Mouse (Mus musculus) right cerebral cortex, adult 18-20 months (tissue): Measurements from ENCODE around the gene Rcsd1.
"Not testable (repeated sequence)": the region's sequence is repeated elsewhere in the genome, so short reads cannot be mapped to it uniquely, and the experiment has no call there.

ENCODE experiments used
- DNase-seq: peaks from one replicate; pipeline ENCODE4 v3.0.0; 2022; ENCODE audit warnings: mixed read lengths

The Rcsd1 gene

GRCm38 (mm10) chr1:165686349-165686748 lies 23.2 kb downstream of the Rcsd1 start:
- no peak for DNase-seq

GRCm38 (mm10) chr1:165684261-165685203 lies 25.0 kb downstream of the Rcsd1 start:
- DNase-seq, result no peak

DNA sequence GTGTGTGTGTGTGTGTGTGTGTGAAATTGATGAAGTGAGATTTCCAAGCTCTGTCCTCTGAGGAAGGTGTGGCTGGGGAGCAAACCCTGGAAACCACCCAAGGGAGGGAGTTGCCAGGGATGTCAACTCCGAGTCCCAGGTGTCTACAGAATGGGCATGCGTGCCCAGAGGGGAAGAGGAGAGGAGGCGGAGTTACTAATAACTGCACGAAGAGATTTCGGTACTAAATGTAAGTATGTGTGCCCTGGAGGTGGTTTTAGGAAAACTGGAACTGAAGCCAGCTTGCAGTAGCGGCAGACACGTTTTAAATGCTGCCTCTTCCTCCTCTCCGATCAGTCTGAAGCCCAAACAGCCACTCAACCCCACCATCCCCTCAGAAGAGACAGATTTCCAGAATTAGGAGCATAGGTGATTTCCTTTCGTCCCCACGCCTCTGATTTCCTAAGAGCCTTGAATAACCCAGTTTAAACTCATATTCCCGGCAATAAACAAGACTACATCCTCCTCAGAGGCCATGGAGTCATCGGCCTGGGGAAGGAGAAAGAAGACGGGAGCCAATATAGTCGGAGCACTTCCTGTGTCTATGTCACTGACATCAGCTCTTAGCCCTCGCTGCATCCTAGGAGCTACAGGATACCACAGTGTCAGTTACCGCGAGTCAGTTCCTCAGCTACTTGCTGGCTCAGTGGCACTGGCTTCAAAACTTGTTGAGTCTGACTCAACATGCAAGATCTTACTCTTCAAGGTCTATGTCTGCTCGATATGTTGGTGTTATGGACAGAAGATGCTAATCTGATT lies 27.3 kb downstream of the Rcsd1 start:
- DNase-seq, result no peak

GRCm38 (mm10) chr1:165681045-165681794 lies 28.3 kb downstream of the Rcsd1 start:
- DNase-seq, result no peak

DNA sequence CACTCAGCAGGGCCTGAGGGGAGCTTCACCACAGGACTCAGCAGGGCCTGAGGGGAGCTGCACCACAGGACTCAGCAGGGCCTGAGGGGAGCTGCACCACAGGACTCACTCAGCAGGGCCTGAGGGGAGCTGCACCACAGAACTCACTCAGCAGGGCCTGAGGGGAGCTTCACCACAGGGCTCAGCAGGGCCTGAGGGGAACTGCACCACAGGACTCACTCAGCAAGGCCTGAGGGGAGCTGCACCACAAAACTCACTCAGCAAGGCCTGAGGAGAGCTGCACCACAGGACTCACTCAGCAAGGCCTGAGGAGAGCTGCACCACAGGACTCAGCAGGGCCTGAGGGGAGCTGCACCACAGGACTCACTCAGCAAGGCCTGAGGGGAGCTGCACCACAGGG lies 29.5 kb downstream of the Rcsd1 start:
- not testable (repeated sequence) for DNase-seq

- no peak for DNase-seq
Observed at GRCm38 (mm10) chr1:165679618-165679997, 29.9 kb downstream of the Rcsd1 start.

DNA sequence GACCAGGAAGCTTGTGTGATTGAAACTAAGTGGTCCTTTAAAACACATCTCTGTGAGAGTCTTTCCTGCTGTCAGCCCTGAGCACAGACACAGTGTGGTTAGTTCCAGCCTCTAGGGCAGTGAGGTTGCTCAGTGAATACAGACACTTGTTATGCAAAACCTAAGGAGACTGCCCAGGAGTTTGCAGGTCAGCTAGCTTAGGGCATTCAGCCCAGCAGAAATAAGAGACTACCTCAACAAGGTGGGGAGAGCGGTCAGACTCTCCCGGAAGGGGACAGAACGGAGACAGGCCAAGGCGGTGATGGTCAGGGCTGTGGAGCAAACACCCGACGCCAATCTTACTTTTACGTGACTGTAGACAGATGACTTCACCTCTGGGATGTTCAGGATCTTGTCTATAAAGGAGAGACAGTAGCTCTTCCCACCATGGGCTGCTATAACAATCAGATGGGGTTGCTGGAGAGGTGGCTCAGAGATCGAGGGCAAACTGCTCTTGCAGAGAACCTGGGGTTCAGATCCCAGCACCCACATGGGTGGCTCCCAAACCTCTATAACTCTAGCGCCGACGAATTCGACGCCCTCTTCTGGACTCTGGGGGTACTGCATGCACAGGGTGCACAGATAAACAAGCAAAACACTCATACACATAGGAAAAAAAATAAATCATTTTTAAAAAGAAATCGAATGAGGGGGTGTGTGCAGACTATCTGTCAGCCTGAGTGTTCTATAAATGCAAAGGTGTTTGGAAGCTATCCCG lies 30.5 kb downstream of the Rcsd1 start:
- DNase-seq, result no peak

DNA sequence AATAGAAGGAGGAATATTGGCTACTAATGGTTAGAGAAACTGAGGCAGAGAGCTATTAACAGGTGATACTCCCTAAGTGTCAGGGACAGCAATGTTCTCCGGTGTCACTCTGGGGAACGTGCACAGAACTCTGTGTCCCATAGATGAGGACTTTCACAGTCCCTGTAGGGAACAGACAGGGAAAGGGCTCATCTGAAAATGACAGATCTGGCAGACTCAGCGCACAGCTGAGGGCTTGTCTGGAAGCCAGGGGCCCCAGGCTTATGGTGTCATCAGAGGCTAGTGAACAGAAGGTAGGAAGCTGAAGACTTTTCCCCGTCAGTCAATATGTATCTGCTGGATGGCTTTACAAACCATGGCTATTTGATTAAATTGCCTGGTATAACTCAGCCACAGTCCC lies 32.0 kb downstream of the Rcsd1 start:
- no peak for DNase-seq

DNA sequence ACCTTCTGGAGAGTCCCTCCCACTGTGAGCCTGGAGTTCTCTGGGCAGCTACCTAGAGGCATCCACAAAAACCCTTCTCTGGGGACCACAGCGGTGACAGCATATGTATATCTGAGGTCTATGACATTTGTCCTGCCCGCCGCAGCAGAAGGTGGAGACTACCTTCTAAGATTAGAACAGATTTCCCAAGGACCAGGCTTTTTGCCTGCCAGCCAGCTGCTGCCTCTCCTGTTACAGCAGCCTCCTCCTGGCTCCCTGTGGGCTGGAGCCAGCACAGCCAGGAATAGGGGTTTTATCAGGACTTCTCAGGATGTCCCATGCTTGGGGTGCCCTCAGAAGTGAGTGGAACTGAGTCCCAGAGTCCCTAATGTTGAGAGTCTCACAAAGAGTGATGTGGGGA lies 32.6 kb downstream of the Rcsd1 start:
- DNase-seq, result no peak

GRCm38 (mm10) chr1:165675167-165675566 lies 34.4 kb downstream of the Rcsd1 start:
- DNase-seq, result no peak

GRCm38 (mm10) chr1:165672355-165672754 lies 37.2 kb downstream of the Rcsd1 start:
- DNase-seq, result no peak

DNA sequence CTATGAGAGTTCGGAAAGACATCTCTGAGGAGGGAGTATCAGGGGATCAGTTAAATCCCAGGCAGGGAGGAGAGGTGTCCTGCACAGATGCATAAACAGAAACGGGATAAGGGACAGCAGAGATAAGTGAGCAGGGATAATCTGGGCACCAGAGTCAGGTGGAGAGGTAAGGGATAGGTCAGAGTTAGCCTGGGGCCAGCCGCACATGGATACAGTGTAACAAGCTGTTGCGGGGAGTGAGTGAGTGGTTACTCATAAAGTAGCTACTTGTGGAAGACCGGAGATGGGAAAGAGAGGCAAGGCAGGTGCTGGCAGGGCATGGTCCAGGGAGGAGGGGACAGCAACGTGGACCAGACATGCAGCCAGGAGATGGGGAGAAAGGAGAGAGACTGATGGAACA lies 39.5 kb downstream of the Rcsd1 start:
- no peak for DNase-seq

DNA sequence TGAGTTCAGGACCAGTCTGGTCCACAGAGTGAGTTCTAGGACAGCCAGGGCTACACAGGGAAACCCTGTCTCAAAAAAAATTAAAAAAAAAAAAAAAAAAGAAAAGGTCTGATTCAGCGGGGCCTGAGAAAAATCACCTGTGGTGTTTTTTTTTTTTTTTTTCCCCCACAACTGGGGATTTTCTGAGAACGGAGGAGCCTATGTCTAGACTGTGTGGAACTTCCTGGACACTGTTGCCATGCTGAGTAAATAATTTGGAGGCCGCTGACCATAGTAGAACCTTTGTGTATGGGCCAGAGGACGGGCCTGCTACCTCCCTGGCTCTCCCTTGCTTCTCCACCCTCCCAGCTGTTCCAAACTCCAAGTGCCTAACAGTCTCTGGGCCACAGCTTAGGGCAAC lies 40.7 kb downstream of the Rcsd1 start:
- DNase-seq, result no peak

DNA sequence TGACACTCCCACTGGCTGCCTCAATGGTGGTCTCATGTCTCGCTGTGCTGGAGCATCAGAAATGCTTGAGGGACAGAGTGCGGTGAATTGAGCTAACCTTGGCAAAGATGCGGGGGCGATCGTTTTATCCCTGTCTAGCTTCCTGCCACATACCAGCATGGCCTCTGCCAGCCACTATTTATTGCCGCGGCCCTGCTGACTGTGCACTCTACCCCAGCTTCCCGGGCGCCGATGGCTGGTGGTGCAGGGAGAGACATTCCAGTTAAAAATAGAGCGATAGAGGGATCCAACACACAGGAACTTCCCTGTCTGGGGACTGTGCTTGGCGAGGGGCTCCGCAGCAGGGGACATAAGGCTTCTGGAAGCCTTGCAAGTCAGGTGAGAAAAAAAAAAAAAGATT lies 42.2 kb downstream of the Rcsd1 start:
- no peak for DNase-seq

DNA sequence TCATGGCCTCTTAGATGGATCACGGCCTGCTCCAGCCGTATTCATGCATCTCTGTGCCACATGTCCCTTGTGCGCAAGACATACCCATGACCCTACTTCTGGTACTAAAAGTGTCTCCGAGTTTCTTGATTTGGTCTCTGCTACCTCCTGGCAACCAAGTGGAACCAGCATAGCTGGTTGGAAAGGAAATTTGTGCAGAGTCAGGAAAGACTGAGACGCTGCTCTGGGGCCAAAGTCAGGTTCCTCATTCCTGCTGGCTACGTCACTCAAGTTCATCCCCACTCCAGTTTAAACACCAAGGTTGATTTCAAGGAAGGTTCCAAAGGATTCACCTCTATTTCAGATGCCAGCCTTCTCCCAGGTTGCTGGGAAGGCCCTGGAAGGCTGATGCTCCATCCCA lies 42.6 kb downstream of the Rcsd1 start:
- no peak for DNase-seq

DNA sequence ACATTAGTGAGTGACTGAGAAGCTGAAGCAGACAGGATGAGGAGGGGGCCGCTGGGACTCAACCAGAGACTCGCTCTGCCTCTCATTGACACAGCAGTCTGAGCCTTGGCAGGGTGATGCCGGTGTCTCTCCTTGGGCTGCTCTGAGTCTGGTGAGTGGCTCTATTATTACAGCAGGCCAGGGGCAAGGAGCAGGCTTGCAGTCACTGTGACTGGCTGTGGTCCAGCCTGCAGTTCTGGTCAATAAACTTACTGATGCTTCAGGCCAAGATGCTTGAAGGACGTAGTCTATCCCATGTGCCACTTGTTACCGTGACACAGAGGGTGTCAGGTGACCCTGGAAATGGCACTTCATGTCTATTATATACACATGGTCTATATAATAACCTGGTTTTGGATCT lies 43.8 kb downstream of the Rcsd1 start:
- no peak for DNase-seq

GRCm38 (mm10) chr1:165663277-165663676 lies 46.3 kb downstream of the Rcsd1 start:
- DNase-seq, result no peak

DNA sequence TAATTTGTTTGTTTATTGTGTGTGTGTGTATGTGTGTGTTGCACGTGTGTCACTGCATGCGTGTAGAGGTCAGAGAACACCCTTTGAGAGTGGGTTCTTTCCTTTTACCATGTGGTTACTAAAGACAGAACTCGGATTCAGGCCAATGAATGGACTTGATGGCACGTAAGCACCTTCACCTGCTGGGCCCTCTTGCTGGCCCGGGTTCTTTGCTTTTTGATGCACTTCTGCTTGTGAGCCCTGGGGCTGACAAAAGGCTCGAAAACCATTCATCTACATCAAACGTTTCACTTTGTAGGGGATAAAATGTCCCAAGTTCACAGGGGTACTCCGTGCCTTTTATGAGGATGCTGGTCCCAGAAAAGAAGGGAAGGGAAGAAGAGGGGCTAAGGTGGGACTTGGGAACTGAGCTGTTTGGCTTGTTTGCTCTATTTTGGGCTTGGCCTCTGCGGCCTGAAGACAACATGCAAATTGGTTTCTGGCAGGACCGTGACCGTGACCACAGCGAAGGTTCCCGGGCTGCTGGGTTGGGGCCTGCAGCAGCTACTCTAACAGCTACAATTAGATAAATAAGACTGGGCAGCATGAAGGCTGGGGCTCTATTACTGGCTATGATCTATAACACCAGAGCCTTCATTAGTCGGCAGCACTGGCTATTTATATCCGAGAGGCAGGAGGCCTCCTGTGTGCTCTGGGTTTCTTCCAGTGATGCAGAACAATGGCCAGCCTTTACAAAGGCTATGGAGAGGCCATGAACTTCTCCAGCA lies 46.9 kb downstream of the Rcsd1 start:
- no peak for DNase-seq

DNA sequence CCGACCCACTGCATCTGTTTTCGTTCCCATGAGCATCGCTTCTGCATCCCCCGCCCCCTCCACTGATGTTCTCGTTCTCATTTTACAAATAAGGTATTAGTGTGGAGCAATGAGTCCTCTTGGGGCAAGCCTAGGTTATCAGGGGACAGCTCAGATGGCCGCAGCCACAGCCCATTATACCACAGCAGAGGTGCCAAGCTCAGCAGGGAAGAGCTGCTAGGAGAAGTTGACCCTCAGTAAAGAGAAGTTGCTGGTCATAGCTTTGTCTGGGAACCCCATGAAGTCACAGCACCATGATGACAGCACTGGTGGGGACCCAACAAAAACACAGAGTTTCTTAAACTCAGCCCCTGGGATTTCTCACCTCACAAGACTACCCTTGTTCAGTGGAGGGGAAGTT lies 47.8 kb downstream of the Rcsd1 start:
- DNase-seq, result no peak

DNA sequence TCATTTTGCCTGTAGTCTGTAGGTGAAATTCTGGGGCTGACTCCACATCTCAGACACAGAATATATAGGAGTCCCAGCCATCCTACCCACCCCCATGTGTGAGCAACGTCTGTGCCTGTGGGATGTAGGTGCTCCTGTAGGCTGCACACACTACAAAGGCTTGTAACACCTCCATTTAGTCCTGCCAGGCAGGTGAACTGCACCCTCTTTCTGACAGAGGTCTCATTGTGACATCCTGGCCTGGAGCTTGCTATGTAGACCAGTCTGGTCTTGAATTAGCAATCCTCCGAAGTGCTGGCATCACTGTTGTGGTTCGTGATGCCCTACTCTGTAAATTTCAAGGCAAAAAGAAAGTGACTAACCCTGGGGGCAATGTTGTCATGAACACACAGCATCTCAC lies 48.4 kb downstream of the Rcsd1 start:
- DNase-seq, result no peak

DNA sequence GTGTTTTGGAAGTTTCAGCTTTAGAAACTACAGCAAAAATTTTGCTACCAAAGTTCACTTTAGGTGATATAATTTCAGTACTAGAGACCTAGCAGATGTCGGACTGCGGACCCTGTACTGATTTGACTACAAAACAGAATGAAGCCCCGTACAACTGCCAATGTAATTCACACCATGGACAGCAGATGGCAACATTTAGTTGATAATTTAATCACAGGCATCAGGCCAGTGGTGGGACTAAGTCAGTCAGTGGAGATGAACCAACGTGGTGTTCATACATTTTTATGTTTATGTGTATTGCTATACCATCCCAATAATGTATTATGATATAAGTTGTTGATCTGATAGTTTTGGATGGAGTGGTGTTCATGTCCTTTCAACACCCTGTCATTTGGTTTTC lies 48.8 kb downstream of the Rcsd1 start:
- peak; percentile 32 for DNase-seq

GRCm38 (mm10) chr1:165658602-165659001 lies 51.0 kb downstream of the Rcsd1 start:
- peak; percentile 74 for DNase-seq
